Mouse (Mus musculus) mouse trophoblast stem cell (cell line): Measurements from ENCODE around the gene Nucb1.
"Not testable (repeated sequence)": the region's sequence is repeated elsewhere in the genome, so short reads cannot be mapped to it uniquely, and the experiment has no call there.

Source experiments
- in situ Hi-C, 2 experiments: fragments of 300-500 bp; cut with MseI, MboI; formaldehyde crosslinking; loops; 2 replicates in 1 of 2; 3 replicates in 1 of 2; pipeline ENCODE4 v1.15.1; 2025

The Nucb1 gene

GRCm38 (mm10) chr7:45509912-45510787, at the start of gene Nucb1:
Gene Nucb1 (minus strand): TSS chr7:45510406.
- in situ Hi-C loops = loop anchor here in 1 of 2 experiments (10.0 kb wide), 1 partner anchor 55 kb away; the partner anchor contains the start of gene Ftl1

- in situ Hi-C loops = no loop called here
Measured at GRCm38 (mm10) chr7:45558907-45559306, 48.7 kb upstream of the Nucb1 start.

- in situ Hi-C loops = no loop called here
Measured at GRCm38 (mm10) chr7:45555787-45556186, 45.6 kb upstream of the Nucb1 start.

GRCm38 (mm10) chr7:45554744-45555143, 44.5 kb upstream of the Nucb1 start, which contains the start of gene Hsd17b14:
Gene Hsd17b14 (plus strand): TSS chr7:45554893.
- in situ Hi-C loops = no loop called here

DNA sequence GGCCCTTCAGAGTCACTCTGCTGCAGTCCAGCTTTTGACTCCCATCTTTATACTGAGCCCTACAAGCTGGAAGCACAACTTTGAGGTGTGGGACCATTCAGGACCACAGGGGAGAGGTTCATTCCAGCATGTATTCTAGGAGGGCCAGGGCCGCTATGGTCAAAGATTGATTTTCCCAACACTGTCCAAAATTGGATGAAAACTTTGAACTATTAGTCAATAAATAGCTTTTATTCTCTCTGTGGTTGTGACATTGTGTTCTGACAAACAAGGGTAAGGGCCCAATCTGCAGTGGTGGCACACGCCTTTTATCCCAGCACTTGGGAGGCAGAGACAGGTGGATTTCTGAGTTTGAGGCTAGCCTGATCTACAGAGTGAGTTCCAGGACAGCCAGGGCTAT, 43.8 kb upstream of the Nucb1 start:
- in situ Hi-C loops = no loop called here

DNA sequence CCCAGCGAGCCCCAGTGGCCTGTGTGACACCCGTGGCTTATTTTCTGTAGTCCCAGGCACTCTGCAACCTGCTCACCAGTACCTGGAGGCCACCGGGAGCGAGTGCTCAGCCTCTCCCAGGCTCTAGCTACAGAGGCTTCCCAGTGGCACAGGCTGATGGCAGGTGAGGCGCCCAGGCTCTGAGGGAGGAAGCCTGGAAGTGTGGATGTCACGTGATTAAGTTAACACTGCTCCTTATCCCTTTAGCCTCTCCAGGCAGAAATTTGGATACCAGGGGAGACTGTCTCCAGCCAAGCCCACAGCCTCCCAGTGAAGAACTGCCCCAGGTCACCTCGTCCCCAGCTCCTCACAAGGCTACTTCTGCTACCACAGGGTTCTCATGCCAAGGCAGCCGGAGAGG, 43.3 kb upstream of the Nucb1 start:
- in situ Hi-C loops = no loop called here

- in situ Hi-C loops = no loop called here
Measured at GRCm38 (mm10) chr7:45551512-45551883, 41.3 kb upstream of the Nucb1 start.

GRCm38 (mm10) chr7:45550821-45551511, 40.8 kb upstream of the Nucb1 start:
- in situ Hi-C loops = no loop called here

DNA sequence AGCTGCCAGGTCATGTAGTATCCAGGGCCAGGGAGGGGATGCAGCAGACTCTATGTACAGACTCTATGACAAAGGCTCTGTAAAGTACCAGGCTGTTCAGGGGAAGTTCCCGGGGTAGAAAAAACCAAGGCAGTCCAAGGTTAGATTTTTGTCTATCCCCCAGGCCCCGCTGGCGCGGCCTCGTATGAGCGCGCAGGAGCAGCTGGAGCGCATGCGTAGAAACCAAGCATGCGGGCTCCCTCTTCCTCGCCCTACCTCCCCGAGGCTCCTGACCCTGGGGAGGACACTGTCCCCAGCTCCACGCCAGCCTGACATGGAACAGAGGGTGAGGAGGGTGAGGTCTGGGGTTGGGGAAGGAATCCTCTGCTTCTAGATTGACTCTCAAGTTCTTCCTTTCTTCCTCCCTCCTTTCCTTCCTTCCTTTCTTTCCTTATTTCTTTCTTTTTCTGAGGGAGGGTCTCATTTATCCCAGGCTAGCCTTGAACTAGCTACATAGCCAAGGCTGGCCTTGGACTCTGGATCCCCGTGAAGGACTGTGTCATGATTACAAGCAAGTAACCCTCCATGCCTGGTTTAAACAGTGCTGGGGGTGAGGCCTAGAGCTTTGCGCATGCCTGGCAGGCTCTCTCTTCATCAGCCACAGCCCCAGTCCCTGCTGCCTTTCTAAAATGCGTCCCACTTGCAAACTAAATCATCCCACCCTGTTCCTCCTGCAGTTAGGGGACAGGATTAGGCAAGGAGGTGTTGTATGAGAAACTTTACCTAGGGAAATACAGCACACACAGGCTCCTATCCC, 39.6 kb upstream of the Nucb1 start:
- in situ Hi-C loops = no loop called here

DNA sequence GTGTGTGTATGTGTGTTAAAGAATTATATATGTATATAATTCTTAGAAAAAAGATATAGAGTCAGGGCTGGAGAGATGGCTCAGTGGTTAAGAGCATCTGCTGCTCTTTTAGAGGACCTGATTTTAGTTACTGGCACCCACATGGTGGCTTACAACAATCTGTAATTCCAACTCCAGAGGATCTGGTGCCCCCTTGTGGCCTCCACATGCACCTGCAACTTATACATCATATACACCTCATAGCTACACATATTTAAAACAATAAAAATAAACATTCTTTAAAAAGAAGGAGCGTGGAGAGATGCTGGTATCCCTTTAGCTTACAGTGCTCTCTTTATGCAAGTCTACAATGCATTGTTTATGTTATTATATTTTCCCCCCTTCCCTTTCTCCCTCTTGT, 34.3 kb upstream of the Nucb1 start:
- in situ Hi-C loops = no loop called here

DNA sequence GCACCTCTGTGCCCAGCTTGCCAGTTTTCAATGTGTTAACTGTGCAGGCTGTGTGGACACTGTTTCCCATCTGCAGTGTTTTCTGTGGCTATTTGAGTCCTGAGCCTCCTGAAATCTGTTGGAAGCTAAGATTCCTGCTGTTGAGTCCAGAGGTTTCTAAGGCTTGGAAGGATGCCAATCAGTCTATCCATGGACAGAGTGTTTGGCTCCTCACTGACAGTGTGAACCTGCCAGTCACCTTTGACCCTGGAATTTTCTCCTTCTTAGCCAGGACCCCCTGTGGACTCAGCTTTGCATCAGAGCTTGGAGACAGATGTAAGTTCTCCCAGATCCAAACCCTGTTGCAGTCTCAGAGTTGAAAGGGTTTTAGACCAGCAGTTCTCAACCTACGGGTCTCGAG, 30.0 kb upstream of the Nucb1 start:
- in situ Hi-C loops = no loop called here

DNA sequence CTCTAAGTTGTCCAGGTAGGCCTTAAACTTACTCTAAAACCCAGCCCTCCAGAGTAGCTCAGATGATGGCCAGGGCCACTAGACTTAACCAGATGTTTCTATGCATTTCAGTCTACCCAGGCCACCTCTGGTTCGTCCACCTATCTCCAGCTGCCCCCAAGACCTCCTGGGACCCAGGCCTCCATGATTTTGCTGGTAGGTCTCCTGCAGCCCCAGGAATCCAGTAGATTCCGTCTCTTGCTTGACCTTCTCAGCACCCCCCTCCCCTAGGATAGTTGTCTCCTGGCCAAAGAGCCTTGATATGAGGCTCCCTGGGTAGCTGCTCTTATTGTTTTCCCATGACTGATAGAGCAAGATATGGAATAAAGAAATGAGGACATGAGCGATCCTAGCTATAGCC, 28.9 kb upstream of the Nucb1 start:
- in situ Hi-C loops = no loop called here

DNA sequence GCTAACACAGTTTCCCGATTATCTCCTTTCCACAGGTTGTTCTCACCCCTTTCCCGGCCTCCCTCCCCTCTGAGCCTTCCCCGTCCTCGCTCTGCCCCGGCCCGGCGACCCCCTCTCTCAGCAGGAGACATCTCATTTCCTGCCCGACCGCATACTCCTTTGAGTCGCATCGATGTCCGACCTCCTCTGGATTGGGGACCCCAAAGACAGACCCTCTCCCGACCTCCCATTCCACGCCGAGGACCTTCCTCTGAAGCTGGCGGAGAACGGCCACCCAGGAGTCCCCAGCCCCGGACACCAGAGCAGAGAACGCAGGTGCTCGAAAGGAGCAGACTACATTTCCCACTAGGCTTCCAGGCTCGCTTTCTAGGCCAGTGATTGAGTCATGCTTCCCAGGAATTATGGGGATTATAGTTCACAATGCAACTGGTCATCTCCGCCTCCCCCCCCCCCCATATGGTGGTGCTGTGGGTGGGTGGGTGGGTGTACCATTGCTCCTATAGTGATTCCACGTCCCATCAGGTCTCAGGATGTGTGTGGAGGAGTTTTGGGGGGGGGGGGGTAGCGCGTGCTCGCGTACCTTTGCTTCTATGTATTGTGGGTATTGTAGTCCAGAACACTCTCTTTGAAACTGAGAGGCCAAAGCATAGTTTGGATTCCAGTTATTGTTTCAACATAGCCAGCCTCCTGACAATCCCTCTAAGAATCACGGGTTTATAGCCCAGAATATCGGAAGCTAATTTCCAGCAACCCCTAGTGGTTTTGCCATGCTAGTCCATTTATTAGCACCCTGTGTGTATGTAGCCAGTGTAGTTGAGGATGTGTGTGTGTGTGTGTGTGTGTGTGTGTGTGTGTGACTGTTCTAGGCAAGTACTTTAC, 28.2 kb upstream of the Nucb1 start:
- in situ Hi-C loops = no loop called here

DNA sequence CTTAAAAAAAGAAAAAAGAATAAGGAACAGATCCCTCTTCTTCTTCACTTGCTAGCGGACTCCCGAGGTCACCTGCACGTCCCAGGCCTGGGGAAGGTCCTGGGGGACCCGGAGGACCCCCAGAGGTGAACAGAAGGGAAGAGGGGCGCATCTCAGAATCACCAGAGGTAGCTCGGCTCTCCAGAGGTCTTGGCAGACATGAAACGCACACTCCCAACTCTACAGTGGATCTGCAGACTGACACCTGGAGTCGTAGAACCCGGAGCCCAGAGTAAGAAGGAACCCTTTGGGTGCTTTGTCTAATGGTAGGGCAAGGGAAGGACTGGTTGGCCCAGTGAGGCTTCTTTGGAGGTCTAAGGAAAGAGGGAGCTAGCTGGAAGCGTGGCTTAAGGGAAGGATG, 27.4 kb upstream of the Nucb1 start:
- in situ Hi-C loops = no loop called here

- in situ Hi-C loops = no loop called here
Measured at GRCm38 (mm10) chr7:45535676-45536075, 25.5 kb upstream of the Nucb1 start.

DNA sequence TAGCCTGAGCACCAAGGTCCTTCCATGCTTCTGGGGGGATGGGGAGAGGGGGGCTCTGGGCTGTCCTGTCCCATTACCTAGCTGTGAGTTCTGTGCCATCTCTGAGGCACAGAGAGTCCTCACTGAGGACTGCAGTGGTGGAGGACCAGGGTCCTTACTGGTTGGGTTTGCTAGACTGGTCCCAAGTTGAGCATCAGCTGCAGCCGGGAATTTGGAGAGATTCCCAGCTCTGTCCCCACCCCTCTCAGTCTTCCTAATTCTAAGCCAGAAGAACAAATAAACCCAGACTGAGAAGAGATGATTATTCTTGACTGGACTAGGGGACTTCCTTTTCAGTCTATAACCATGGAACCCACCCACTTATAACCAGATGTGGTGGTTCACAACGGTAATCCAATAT, 20.4 kb upstream of the Nucb1 start:
- in situ Hi-C loops = no loop called here

GRCm38 (mm10) chr7:45529461-45529860, 19.3 kb upstream of the Nucb1 start:
- in situ Hi-C loops = no loop called here

GRCm38 (mm10) chr7:45527169-45527568, 17.0 kb upstream of the Nucb1 start:
- in situ Hi-C loops = not testable (repeated sequence)

- in situ Hi-C loops = no loop called here
Measured at GRCm38 (mm10) chr7:45526474-45527120, 16.4 kb upstream of the Nucb1 start.

DNA sequence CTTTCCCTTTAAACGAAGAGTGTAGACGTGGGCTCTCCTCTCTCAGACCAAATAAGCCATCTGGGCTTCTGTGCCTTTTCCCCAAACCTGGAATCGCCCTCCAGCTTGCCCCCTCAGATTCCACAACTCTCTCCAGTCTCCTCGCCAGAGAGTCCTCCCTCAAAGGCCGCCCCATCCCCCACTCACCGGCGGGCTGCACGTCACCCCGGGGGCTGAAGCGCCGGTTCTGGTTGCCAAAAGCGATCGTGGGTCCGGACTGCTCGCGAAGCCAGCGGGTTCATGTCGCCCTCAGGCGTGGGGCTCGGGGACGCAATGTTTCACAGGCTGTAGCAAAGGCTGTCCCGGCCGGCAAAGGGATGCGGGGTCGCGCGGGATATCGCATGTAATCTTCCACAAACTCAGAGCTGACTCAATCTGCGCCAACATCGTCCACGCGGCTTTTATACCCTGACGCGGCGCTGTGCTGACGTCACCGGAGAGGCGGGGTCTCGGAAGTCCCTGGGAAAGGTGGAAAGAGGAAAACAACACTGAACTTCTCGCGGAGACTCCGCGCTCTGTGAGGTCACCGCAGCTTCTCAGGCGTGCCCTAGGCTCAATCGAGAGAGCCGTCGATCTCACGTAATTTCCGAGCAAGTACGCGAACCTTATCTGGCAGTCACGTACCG, 15.7 kb upstream of the Nucb1 start, which contains the start of the genes Ppp1r15a and Plekha4:
Ppp1r15a (minus strand) TSS at position 460 of the 665 bp plus-strand sequence.
Plekha4 (plus strand) TSS at position 522 of the 665 bp plus-strand sequence.
- in situ Hi-C loops = no loop called here
